Mouse (Mus musculus) midbrain, postnatal 0 days (tissue): ENCODE data around the gene Gipc3. TPM values are rescaled to one million over a fixed set of nuclear protein-coding genes. Genes with fewer than 3 reads are reported as not detected.
A peak's percentile ranks its signal among the peaks of the same experiment; 100 is the strongest.

ENCODE experiments used
- ATAC-seq: fragments of 200-750 bp; cut with Nextera tagmentation; 2 replicates; pipeline ENCODE4 v1.8.0; 2017; ENCODE audit warnings: moderate number of reproducible peaks, mild to moderate bottlenecking, moderate TSS enrichment, moderate library complexity; ENCODE audit not compliant: low FRiP score
- DNase-seq: peaks from one replicate; pipeline ENCODE4 v3.0.0-alpha.2; 2015; ENCODE audit warnings: low spot score
- H3K27ac ChIP-seq: fragments of 300-500 bp; sonication (generic); 2 replicates; pipeline ENCODE4 v1.5.1; 2014; ENCODE audit warnings: low read depth, mild to moderate bottlenecking, low read length, mixed read lengths
- H3K27me3 ChIP-seq: fragments of 300-500 bp; sonication (generic); 2 replicates; pipeline ENCODE4 v1.6.1; 2014; ENCODE audit warnings: low read length, control low read depth, mixed read lengths; ENCODE audit not compliant: insufficient read depth
- H3K36me3 ChIP-seq: fragments of 300-500 bp; sonication (generic); 2 replicates; pipeline ENCODE4 v1.6.1; 2014; ENCODE audit warnings: low read length, control low read depth, mixed read lengths; ENCODE audit not compliant: insufficient read depth
- H3K4me1 ChIP-seq: fragments of 300-500 bp; sonication (generic); 2 replicates; pipeline ENCODE4 v1.6.1; 2014; ENCODE audit warnings: mild to moderate bottlenecking, control low read depth, antibody characterized with exemption, low read length, mixed read lengths; ENCODE audit not compliant: insufficient read depth
- H3K4me2 ChIP-seq: fragments of 300-500 bp; sonication (generic); 2 replicates; pipeline ENCODE4 v1.6.1; 2014; ENCODE audit warnings: low read depth, mild to moderate bottlenecking, low read length, mixed read lengths; ENCODE audit not compliant: poor library complexity, severe bottlenecking
- H3K4me3 ChIP-seq: fragments of 300-500 bp; sonication (generic); 2 replicates; pipeline ENCODE4 v1.5.1; 2014; ENCODE audit warnings: low read depth, mild to moderate bottlenecking, low read length, moderate library complexity
- H3K9ac ChIP-seq: fragments of 300-500 bp; sonication (generic); replicated peaks from 2 replicates; pipeline ENCODE4 v1.6.1; 2014; ENCODE audit warnings: mild to moderate bottlenecking, low read length, moderate library complexity, mixed read lengths; ENCODE audit not compliant: poor library complexity, severe bottlenecking
- H3K9me3 ChIP-seq: fragments of 300-500 bp; sonication (generic); 2 replicates; pipeline ENCODE4 v1.6.1; 2016; ENCODE audit warnings: low read length, control low read depth
- CTCF ChIP-seq: IDR thresholded peaks from 2 replicates; pipeline ENCODE4 v1.5.1; 2016; ENCODE audit warnings: antibody characterized with exemption, mild to moderate bottlenecking
- WGBS: fragments of 180-500 bp; shearing (Covaris S2); extraction: QIAGEN DNeasy Blood & Tissue Kit; methylation state at CpG from one replicate; pipeline ENCODE4 v1.1.7; 2014; 5-methylcytosine and 5-hydroxymethylcytosine counted together
- polyA plus RNA-seq: library from polyadenylated mRNA; unstranded; fragments of >200 nt; fragmentation: Nextera tagmentation; extraction: Ambion mirVana; gene quantifications from 2 replicates; pipeline ENCODE4 v1.2.1, GENCODE M21; 2015
- total RNA-seq: library from RNA; depleted of rRNA; stranded (reverse); fragments of >200 nt; gene quantifications from 2 replicates; pipeline ENCODE4 v1.2.3, GENCODE M21; 2014

The Gipc3 gene
- total and polyA plus RNA-seq, 2 experiments from 2014 or later: 0.16 TPM; not detected in 1

GRCm38 (mm10) chr10:81356352-81356990 is 13.4 kb upstream of the Gipc3 start:
- no peak for ATAC-seq
- no peak overlapping the region; the same call in 1 of the 2 replicates for H3K4me2 ChIP-seq
- no peak overlapping the region for H3K4me3 ChIP-seq
- WGBS: 60% methylated on average over 12 of the region's 12 CpGs
- H3K9me3 ChIP-seq: no peaks in the 10 kb centered on the region
- 0 out of 2 replicates have a peak overlapping the region, but pooled peaks have one; percentile 13 for H3K9ac ChIP-seq
- peaks cover 4% of the 10 kb centered on the region for H3K4me1 ChIP-seq
- no peak for DNase-seq
- H3K27me3 ChIP-seq: no peaks in the 10 kb centered on the region
- no peak overlapping the region for H3K27ac ChIP-seq
- TF ChIP-seq CTCF: no peak
- peaks cover 9% of the 10 kb centered on the region for H3K36me3 ChIP-seq

GRCm38 (mm10) chr10:81355533-81355932 is 12.5 kb upstream of the Gipc3 start:
- no peak for TF ChIP-seq CTCF
- DNase-seq (no peak), ATAC-seq (no peak)
- Histone ChIP-seq H3K4me3 (no peak overlapping the region), H3K4me2 (no peak overlapping the region), H3K27me3 (no peaks in the 10 kb centered on the region), H3K27ac (no peak overlapping the region), H3K4me1 (peaks cover 4% of the 10 kb centered on the region), H3K36me3 (peaks cover 4% of the 10 kb centered on the region; the same call in 1 of the 2 replicates), H3K9ac (no peak overlapping the region), H3K9me3 (no peaks in the 10 kb centered on the region)
- 69% methylated on average over 4 of the region's 4 CpGs for WGBS

GRCm38 (mm10) chr10:81354738-81355477 is 11.8 kb upstream of the Gipc3 start:
- no peak for ATAC-seq
- H3K4me2 ChIP-seq: no peak overlapping the region

DNA sequence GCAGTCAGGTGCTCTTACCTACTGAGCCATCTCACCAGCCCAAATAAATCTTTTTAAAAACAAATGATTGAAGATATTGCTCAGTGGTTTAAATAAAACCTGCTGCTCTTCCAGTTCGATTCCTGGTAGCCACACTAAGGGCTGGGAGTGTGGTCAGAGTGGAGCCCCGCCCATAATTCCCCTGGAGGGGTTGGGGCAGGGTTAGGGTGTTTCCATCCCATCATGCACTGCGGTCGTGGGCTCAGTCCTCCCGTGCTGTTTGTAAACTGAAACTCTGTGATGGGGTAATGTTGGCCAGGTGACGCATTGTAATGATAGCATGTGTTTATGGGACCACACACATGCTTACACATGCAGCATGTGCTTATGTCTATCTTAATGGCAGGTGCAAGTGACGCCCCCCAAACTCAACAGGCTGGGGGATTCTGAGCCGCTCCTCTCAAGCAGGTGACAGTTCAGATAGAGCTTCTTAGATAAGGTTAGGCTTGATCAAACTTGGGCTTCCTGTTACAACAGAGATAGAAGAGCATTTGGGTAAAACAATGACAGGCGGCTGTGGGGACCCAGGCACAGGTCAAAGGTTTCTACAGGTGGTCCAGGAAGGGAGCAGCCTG is 8.7 kb upstream of the Gipc3 start:
- no peak for TF ChIP-seq CTCF
- Histone ChIP-seq H3K9ac (no peak overlapping the region), H3K27me3 (no peaks in the 10 kb centered on the region), H3K4me1 (peaks cover 4% of the 10 kb centered on the region; the same call in 1 of the 2 replicates), H3K36me3 (no peaks in the 10 kb centered on the region), H3K4me2 (no peak overlapping the region), H3K4me3 (no peak overlapping the region), H3K9me3 (no peaks in the 10 kb centered on the region), H3K27ac (no peak overlapping the region)
- no peak for ATAC-seq
- DNase-seq: no peak
- 32% methylated on average over 9 of the region's 9 CpGs for WGBS

More at GRCm38 (mm10) chr10:81354738-81355477, 11.8 kb upstream of the Gipc3 start:
- Histone ChIP-seq H3K27ac (no peak overlapping the region), H3K4me3 (no peak overlapping the region), H3K36me3 (peaks cover 1% of the 10 kb centered on the region; the same call in 1 of the 2 replicates), H3K9me3 (no peaks in the 10 kb centered on the region), H3K9ac (no peak overlapping the region), H3K4me1 (peaks cover 5% of the 10 kb centered on the region), H3K27me3 (no peaks in the 10 kb centered on the region)
- 62% methylated on average over 9 of the region's 9 CpGs for WGBS
- DNase-seq: no peak
- TF ChIP-seq CTCF: no peak

DNA sequence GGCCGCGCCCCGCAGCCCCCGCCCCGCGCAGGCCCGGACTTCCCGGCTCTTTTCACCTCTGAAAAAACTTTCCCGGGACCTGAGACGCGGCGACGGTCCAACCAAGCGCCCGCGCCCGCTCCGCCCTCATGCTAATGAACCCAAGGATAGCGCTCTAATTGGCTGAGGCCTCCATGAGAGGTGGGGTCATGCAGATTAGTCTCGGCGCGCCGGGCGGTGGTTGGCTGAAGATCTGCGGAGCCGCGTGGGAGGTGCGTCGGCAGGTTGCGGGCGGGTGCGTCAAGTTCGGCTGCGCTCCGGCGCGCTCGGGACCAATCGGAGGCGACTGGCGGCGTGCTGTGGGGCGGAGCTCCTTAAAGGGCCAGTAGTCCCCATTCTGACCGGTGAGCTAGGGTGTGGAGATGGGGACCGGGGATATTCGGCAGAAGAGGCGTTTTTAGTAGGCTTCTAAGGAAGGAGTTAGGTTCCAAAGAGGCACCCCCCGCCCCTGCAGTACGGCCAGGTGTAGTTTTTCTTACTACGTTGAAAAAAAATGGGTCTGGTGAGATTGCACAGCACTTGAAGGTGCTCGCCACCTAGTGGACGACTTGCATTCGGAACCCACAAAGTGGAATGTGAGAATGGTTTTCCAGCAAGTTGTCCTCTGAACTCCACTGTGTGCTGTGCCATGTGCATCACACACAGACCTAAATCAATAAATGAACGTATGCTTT is 7.4 kb upstream of the Gipc3 start, which contains the start of gene Hmg20b:
TSS of gene Hmg20b (minus strand) at position 130 of the 713 bp plus-strand sequence.
- peak within 1 kb of the TSS; percentile 88 for H3K4me2 ChIP-seq
- H3K9me3 ChIP-seq: no peaks in the 10 kb centered on the region
- no peak within 1 kb of the TSS for H3K9ac ChIP-seq
- peaks cover 4% of the 10 kb centered on the region; the same call in 1 of the 2 replicates for H3K4me1 ChIP-seq
- peak; percentile 92 for TF ChIP-seq CTCF
- no peak within 1 kb of the TSS for H3K27ac ChIP-seq
- DNase-seq (peak; percentile 99), ATAC-seq (peak; percentile 95)
- H3K4me3 ChIP-seq: peak within 1 kb of the TSS; percentile 52
- no peaks in the 10 kb centered on the region for H3K27me3 ChIP-seq
- WGBS: under 1% methylated on average over 54 of the region's 54 CpGs
- H3K36me3 ChIP-seq: no peaks in the 10 kb centered on the region
